Mouse (Mus musculus) brain, embryonic 14.5 days (tissue): ENCODE results near the gene Brca1.

Experiments used
- CTCF ChIP-seq: fragments of 200-500 bp; IDR thresholded peaks from 2 replicates; pipeline ENCODE4 v1.5.1; 2012; ENCODE audit warnings: inconsistent platforms, mild to moderate bottlenecking, moderate library complexity, borderline replicate concordance; ENCODE audit not compliant: insufficient read depth, insufficient read length; ENCODE audit errors: extremely low read depth
- POLR2A ChIP-seq: fragments of 200-500 bp; IDR thresholded peaks from 2 replicates; pipeline ENCODE4 v1.6.1; 2012; ENCODE audit warnings: mild to moderate bottlenecking, inconsistent platforms, borderline replicate concordance; ENCODE audit not compliant: poor library complexity, insufficient read depth, insufficient read length, severe bottlenecking; ENCODE audit errors: extremely low read depth

GRCm38 (mm10) chr11:101583205-101583604 is 31.4 kb upstream of the Brca1 start:
- TF ChIP-seq CTCF = no peak
- TF ChIP-seq POLR2A = no peak
